Mouse (Mus musculus) bone marrow, adult 2 months (tissue): ENCODE measurements around the gene Bora.

Experiments
- CTCF ChIP-seq: fragments of 200-500 bp; IDR thresholded peaks from 2 replicates; pipeline ENCODE4 v1.5.1; 2011; ENCODE audit warnings: low read length, control low read depth; ENCODE audit not compliant: control insufficient read depth, insufficient read depth
- POLR2A ChIP-seq: fragments of 200-500 bp; IDR thresholded peaks from 2 replicates; pipeline ENCODE4 v1.6.1; 2011; ENCODE audit warnings: low read depth, mild to moderate bottlenecking, control low read depth, low read length, borderline replicate concordance; ENCODE audit not compliant: control insufficient read depth

- TF ChIP-seq CTCF (no peak), POLR2A (no peak)
These were observed 4.6 kb upstream of the Bora start for GRCm38 (mm10) chr14:99041416-99041815.
